Mouse (Mus musculus): ENCODE measurements at regions not wholly inside any gene's neighbourhood (a gene's known extent, or its start where the extent isn't known, plus 50 kb on each side); places are given as distances from the start of the nearest gene placed in this dataset.

DNA sequence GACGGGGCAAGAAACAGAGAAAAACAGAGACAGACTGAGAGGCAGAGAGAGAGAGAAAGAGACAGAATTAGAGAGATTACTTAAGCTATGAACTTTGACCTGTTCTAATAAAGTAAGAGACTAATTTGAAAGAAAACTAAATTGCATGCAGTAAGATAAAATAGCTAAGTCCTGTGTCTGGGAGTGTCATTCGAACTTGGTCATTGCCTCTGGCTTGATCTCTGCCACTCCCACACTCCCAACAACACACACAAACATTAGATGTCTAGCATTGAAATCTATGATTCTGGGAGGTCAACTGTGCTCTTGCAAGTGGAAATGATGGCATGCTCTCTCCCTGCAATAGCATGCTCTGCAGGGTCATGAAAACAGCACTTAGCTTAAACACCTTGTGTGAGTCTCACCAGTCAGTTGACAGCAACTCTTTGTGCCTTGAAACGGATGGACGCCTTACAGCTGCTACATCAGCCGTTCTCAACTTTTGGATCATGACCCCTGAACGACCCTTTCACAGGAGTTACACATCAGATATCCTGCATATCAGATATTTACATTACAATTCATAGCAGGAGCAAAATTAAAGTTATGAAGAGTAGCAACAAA is 133.5 kb upstream of the Fat1 start:
- TF ChIP-seq CTCF (conservative IDR thresholded peaks at IDR 0.05 in 1 of 2, IDR thresholded peaks at IDR 0.05 in 1 of 2; ENCODE audit: low read depth in 2 of 2, low read length in 2 of 2) = no peak
- TF ChIP-seq USF1 (IDR thresholded peaks at IDR 0.05; ENCODE audit: low read depth, low read length) = no peak
- no peak for TF ChIP-seq POLR2A (IDR thresholded peaks at IDR 0.05; ENCODE audit: low read depth, low read length)
- no peak for TF ChIP-seq UBTF (IDR thresholded peaks at IDR 0.05; ENCODE audit: low read depth, low read length)
- no peak for TF ChIP-seq ZKSCAN1 (IDR thresholded peaks at IDR 0.05; ENCODE audit: borderline replicate concordance, low read depth, low read length)
- TF ChIP-seq CHD2 (IDR thresholded peaks at IDR 0.05; ENCODE audit: low read length) = no peak
- no peak for TF ChIP-seq ELF1 (IDR thresholded peaks at IDR 0.05; ENCODE audit: low read depth, low read length)
- no peak for TF ChIP-seq ZC3H11A (IDR thresholded peaks at IDR 0.05; ENCODE audit: low read depth, low read length)
- no peak for TF ChIP-seq MYC (IDR thresholded peaks at IDR 0.05; ENCODE audit: low read depth, low read length)
- no peak for TF ChIP-seq EP300 (IDR thresholded peaks at IDR 0.05; ENCODE audit: low read length)
- no peak for TF ChIP-seq JUND (conservative IDR thresholded peaks at IDR 0.05; ENCODE audit: low read depth, low read length)
